Mouse (Mus musculus) olfactory bulb, adult 2 months (tissue): ENCODE measurements at regions not wholly inside any gene's neighbourhood (a gene's known extent, or its start where the extent isn't known, plus 50 kb on each side); places are given as distances from the start of the nearest gene placed in this dataset.

Experiments
- CTCF ChIP-seq: fragments of 200-500 bp; IDR thresholded peaks from 2 replicates; pipeline ENCODE4 v1.5.1; 2012; ENCODE audit warnings: low read depth, mild to moderate bottlenecking, low read length, moderate library complexity; ENCODE audit not compliant: insufficient read depth
- POLR2A ChIP-seq: fragments of 200-500 bp; IDR thresholded peaks from 2 replicates; pipeline ENCODE4 v1.6.1; 2012; ENCODE audit warnings: mild to moderate bottlenecking, low read depth, low read length, moderate library complexity; ENCODE audit not compliant: insufficient read depth

- TF ChIP-seq CTCF (no peak), POLR2A (no peak)
These were observed 75.5 kb upstream of the Eepd1 start for GRCm38 (mm10) chr9:25405848-25406247.
